Mouse (Mus musculus) heart, postnatal 25 days (tissue): ENCODE measurements around the gene Hexb. TPM values are rescaled to one million over a fixed set of nuclear protein-coding genes. Genes with fewer than 3 reads are reported as not detected.

Experiments
- DNase-seq: peaks from one replicate; pipeline ENCODE4 v3.0.0; 2022; ENCODE audit warnings: low spot score
- intact Hi-C: fragments of 180-260 bp; cut with DNase I; formaldehyde crosslinking; loops from one replicate; pipeline ENCODE4 v1.15.1; 2025
- total RNA-seq, 2 experiments: library from RNA; stranded (reverse); gene quantifications; 2 replicates each; pipeline ENCODE4 v1.2.3; 2021

Hexb gene
- total RNA-seq, 2 experiments from 2014 or later, result 20.8 to 23.2 TPM

DNA sequence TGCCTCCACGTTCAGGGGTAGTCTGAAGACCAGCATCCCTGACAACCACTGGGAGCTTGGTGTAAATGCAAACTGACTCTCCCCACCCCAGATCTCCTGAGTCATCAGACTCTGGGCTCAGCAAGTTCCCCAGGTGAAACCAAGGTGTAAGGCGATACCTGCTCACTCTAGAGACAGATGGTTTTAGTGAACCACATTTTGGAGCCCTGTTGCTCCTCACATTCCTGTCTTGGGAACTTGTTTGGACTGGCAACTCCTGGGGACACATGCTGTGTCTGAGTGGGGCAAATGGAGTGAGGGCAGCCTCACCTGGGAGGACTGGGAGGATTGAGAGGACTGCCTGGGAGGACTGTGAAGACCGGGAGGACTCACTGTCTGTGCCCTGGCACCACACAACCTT lies 29.6 kb upstream of the Hexb start:
- intact Hi-C loops, result no loop called here
- no peak for DNase-seq

GRCm38 (mm10) chr13:97225130-97225529 lies 27.0 kb upstream of the Hexb start:
- no peak for DNase-seq

GRCm38 (mm10) chr13:97224341-97224982 lies 26.3 kb upstream of the Hexb start:
- DNase-seq, result no peak
- intact Hi-C loops, result no loop called here

More at GRCm38 (mm10) chr13:97225130-97225529, 27.0 kb upstream of the Hexb start:
- intact Hi-C loops, result no loop called here

DNA sequence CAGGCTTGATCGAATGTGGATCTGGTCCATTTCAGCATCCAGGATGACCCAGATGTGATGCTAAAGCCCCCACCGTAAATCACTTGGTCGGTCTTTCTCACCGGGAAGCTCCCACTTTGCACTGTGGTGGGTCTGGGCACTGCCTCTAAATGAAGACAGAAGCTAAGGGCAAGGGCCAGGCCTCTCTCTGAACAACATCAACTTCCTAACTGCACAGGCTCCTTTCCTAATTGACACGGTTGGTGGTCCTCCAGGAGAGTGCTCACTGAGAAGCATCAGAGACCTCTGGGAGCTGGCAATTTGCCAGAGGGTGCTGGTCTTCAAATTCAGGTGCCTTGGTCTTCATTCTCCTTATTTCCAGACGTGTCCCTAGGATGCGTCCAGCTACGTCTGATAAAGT lies 25.7 kb upstream of the Hexb start:
- intact Hi-C loops, result no loop called here
- no peak for DNase-seq

DNA sequence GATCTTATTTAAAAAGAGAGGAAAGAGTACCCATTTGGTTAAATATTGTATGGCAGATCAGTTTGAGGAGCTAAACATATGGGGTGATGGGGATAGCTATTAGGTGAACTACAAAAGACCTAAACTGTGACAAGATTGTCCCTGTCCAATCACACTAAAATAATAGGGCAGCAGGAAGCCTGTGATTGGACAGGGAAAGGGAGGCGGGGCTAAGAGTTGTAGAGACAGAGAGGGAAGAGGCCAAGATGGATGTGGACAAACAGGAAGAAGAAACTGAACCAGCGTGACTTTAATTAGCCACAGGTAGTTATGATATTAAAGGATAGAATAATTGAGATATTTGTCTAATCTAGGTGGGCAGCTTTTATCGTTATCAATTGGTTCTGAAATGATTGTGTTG lies 21.9 kb upstream of the Hexb start:
- DNase-seq, result no peak
- intact Hi-C loops, result no loop called here

DNA sequence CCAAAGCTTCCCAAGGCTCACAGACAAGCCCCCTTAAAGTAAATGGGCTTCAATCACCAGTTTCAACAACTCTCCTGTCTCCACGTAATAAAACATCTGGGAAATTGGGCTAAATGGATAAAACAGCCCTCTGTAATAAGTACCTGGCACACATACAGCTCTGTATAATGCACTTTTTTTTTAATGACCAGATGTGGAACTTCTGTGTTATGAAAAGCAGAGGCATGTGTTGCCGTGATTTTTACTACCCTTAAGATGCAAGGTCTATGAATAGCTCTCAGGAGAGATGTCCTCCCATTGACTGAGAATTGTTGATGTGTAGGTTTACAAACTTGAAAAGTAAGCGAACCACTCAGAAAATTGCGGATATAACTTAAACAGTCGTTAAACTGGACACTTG lies 18.0 kb upstream of the Hexb start:
- intact Hi-C loops, result no loop called here
- no peak for DNase-seq

GRCm38 (mm10) chr13:97215563-97215962 lies 17.4 kb upstream of the Hexb start:
- no peak for DNase-seq
- intact Hi-C loops, result no loop called here

DNA sequence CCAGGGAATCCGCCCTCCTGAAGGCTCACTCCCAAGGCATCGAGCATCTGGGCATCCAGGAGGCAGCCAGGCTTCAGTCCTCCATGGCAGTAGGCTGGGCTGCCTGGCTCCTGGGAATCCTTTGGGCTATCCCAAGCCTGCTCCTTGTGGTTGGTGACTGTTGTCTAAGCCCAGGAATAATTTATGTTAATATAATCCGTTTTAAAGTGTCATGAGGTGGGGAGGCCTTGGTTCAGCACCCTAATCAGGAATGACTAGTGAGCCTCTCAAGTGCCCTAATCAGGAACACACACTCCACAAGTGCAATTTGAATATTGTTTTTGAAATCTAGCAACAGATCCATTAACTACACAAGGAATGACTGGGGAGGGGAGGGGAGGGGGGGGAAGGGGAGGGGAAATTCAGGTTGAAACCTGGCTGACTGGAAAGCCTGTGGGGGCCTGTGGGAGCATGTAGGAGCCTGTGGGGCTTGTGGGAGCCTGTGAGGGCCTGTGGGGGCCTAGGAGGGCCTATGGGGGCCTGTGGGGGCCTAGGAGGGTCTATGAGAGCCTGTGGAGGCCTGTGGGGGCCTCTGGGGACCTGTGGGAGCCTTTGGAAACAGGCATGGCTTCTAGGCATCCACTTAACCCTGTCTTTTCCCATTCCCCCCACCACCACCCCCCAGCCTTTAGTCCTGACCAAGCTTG lies 16.6 kb upstream of the Hexb start:
- intact Hi-C loops, result no loop called here

DNA sequence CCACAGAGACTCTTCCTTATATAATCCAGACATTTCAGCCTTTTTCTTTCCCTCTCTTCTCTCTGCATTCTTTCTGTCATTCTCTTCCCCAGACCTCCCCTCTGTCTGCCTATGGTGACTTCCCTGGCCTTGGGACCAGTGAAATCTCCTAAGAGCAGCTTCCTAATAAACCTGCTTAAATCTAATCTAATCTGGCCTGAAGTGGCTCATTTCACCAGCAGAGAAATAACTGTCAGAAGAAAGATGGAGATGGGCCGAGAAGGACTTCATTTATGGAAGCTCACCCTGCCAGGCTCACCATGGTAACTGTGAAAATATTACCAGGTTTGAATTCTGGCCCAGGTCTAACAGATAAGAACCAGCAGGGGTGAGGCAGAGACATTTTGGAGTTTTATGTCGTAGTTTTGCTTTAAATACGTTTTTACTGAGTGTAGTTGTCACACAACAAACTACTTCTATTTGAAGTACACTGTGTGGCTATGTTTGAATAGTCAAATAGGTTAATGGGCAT lies 10.4 kb upstream of the Hexb start:
- DNase-seq, result no peak
- intact Hi-C loops, result loop anchor here (10.0 kb wide), 1 partner anchor 1046 kb away; no protein-coding TSS in a partner anchor

More for the DNA sequence above, 16.6 kb upstream of the Hexb start:
- no peak for DNase-seq

DNA sequence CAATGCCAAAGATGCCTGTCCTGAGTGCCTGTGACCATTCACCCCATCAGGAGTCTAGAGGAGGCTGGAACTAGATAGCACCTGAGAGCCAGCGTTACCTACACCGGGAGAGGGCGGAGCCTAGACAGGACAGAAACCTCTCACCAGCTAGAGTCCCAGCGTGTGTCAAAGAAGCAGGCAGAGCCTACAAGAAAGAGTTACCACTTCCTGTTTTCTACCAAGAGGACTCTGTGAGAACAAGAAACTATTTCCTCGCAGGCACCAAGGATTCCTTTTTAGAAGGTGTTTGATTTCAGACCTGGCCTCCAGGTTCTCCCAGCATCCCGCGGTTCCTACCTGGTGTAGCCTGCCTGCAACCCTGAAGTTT lies 9.9 kb upstream of the Hexb start:
- intact Hi-C loops, result loop anchor here (10.0 kb wide), 1 partner anchor 1047 kb away; no protein-coding TSS in a partner anchor
- no peak for DNase-seq

GRCm38 (mm10) chr13:97207472-97208111 lies 9.4 kb upstream of the Hexb start:
- intact Hi-C loops, result loop anchor here (10.0 kb wide), 1 partner anchor 1047 kb away; no protein-coding TSS in a partner anchor
- no peak for DNase-seq

DNA sequence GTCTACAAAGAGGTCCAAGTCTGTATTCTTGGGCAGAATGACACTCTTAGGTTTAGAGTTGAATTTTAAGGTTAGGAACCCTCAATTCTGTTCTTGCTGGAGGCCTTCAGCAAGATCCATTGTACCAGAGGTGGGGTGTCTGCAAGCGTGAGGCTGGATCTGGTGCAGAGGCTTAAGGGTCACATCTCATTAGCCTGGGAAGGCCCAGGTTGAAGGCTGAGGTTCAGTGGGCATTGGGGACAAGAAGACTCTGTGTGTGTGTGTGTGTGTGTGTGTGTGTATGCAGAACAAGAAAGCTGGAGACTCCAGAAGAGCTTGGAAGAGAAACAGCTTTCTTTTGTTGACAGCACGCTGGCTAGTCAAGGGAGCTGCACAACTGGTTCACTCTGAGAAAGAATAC lies 7.9 kb upstream of the Hexb start:
- no peak for DNase-seq
- intact Hi-C loops, result loop anchor here (10.0 kb wide), 1 partner anchor 1049 kb away; no protein-coding TSS in a partner anchor

DNA sequence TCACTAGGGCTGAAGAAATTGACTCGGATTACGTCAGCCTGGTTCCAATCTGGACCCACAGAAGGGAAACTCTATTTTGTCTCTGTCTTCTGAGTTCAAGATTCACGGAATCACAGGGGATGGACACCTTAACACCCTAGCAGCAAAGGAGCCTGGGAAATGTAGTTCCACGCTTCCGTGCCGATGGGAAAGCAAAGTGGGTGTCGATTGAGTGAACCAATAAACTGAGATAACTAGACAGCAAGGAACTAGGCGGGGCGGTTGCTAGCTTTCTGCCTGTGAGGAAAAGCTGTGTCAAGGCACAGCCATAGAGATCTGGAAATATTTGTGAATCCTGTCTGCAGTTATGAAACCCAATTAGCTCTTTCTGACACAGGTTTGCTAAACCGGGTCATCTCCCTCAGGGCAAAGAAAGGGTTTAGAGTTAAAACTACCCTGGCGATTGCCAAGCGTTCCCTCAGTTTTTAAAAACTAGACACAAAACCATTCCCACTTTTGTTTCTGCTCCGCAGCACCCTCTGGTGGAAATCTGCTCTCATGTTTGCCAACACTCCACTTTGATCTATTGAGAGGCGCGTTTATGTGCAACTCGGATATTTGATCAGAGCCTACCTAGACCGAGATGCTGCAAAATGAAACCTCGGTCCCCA lies 7.0 kb upstream of the Hexb start:
- peak; percentile 68 for DNase-seq
- intact Hi-C loops, result loop anchor here (10.0 kb wide), 1 partner anchor 1050 kb away; no protein-coding TSS in a partner anchor

DNA sequence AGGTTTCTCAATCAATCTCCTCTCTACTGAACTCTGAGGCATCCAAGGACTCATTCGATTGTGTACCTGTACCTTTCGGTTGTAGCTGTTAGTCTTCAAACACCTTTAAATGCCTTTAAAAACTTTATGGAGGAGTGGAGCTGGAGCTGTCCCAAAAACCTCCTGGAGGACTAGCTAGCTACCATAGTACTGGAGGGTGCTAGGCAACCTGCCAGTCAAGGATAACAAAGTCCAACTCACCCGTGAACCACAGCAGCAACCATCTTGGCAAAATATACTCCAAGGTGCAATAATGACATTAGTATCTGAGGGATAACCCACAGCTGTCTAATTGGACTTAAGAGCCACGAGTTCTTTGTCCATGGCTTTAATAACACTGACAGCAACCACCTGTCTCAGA lies 3.7 kb upstream of the Hexb start:
- intact Hi-C loops, result loop anchor here (10.0 kb wide), 1 partner anchor 1053 kb away; no protein-coding TSS in a partner anchor
- DNase-seq, result no peak

DNA sequence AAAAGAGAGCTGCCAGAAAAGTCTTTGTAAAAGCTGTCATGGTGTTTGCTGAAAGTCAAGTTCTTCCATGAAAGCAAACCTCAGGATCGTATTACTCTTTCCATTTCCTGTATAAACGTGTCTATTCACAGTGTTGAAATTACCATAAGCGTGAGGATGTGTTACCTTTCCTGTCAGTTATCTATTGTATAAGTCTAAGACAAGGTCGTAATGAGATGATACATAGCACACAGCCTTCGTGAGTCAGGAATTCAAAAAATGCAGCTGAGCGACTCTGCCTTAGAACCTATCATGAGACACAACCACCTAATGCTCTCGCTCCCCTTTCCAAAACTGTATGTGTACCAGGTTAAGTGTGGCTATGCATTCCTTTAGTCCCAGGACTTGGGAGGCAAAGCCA lies 2.9 kb upstream of the Hexb start:
- intact Hi-C loops, result loop anchor here (10.0 kb wide), 1 partner anchor 1054 kb away; no protein-coding TSS in a partner anchor
- no peak for DNase-seq

DNA sequence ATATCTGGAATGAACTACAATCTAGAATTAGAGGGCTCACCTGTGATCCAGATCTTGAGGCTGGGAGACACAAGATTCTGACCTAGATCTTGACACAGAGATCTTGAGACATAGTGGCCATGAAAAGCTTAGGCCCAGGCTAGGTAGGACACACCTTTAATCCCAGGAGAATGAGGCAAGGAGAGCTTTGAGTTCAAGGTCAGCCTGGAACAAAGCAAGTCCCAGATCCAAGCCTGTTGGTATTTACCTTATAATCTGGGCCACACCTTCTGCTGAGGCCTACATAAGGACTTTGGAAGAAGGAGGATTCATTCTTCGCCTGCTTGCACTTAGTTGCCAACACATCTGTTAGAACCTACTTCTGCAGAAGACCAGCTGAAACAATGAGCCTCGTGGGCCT lies 966 bp upstream of the Hexb start:
- no peak for DNase-seq
- intact Hi-C loops, result no loop called here

- intact Hi-C loops, result no loop called here
- no peak for DNase-seq
These were observed 1.3 kb downstream of the Hexb start for GRCm38 (mm10) chr13:97196925-97197218.

- DNase-seq, result no peak
- intact Hi-C loops, result no loop called here
These were observed 1.8 kb downstream of the Hexb start for GRCm38 (mm10) chr13:97196186-97196924.

DNA sequence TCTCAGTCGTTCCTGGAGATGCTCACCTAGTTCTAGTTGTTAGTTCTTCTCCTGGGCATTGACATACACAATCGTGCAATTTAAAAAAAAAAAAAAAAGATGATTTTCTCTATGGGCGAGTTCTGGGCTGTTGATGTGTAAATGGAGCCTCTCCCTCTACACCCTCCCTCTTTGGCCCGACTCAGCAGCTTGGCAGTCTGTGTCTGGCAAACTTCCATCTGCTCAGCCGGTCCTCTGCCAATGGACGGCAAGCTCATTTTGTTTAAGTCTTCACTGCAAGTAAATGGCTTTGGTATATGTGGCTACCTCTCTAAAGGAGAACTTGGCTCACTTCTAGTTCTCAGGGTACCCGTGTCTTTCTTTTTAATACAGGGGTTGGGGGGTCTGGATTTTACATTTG lies 4.7 kb downstream of the Hexb start:
- peak; percentile 48 for DNase-seq

DNA sequence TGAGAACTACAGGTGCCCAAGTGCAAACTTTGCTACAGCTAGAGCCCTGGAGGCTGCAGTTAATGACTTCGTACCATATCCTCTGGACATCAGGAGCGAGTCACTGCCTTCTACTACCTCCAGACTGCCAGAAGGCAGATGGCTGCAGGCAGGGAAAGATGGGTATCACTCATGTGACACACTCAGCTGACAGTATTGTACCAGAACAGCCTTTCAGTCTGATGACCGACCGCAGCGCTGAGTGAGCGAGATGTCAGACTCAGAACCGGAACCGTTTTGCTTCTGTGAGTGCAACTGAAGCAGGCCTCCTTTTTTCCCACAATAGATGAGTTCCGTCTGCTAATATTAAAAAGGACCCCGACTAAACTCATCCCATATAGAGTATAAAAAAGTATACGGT lies 5.5 kb downstream of the Hexb start:
- no peak for DNase-seq
- intact Hi-C loops, result no loop called here

More for the DNA sequence above, 4.7 kb downstream of the Hexb start:
- intact Hi-C loops, result no loop called here
